ENCODE assay signal across 14 mouse cellular contexts in genomic region chr5:114964967-114965898, GRCm38 (mm10). TPM values are rescaled to one million over a fixed set of nuclear protein-coding genes. Genes with fewer than 3 reads are reported as not detected.
DNase-seq lines count a peak whose midpoint lies in the region; ATAC-seq lines count a peak whose summit lies in the region.
"Had no signal": no experiment of that assay in that cellular context is flagged by ENCODE, and none has a peak within 500 bp of the region (broad histone marks: within the 10 kb centered on the region; RNA-seq: fewer than 3 reads in every experiment).

No protein-coding gene starts in this region.

- no peaks in the 10 kb centered on the region for H3K36me3 ChIP-seq in kidney, embryonic 14.5 days (ENCODE audit: control insufficient read depth, insufficient read depth, low read length)
- H3K36me3 ChIP-seq in liver, embryonic 15.5 days (replicated peaks): no peaks in the 10 kb centered on the region
- H3K36me3 ChIP-seq in embryonic facial prominence, embryonic 10.5 days (replicated peaks): no peaks in the 10 kb centered on the region
- H3K36me3 ChIP-seq: neural tube, embryonic 13.5 days had no signal

- H3K9me3 ChIP-seq in kidney, embryonic 14.5 days (ENCODE audit: control insufficient read depth, low read length): no peaks in the 10 kb centered on the region
- H3K9me3 ChIP-seq in liver, embryonic 15.5 days (replicated peaks): no peaks in the 10 kb centered on the region
- no peaks in the 10 kb centered on the region for H3K9me3 ChIP-seq in embryonic facial prominence, embryonic 10.5 days
- H3K9me3 ChIP-seq: neural tube, embryonic 13.5 days had no signal

- no peak overlapping the region for H3K4me3 ChIP-seq in kidney, embryonic 14.5 days (ENCODE audit: low read length)
- H3K4me3 ChIP-seq in liver, embryonic 15.5 days (replicated peaks): 0 out of 2 replicates have a peak overlapping the region, but pooled peaks have one; percentile 20
- H3K4me3 ChIP-seq in embryonic facial prominence, embryonic 10.5 days: no peak overlapping the region
- H3K4me3 ChIP-seq: neural tube, embryonic 13.5 days had no signal

- no peaks in the 10 kb centered on the region for H3K27me3 ChIP-seq in kidney, embryonic 14.5 days (ENCODE audit: control insufficient read depth, insufficient read depth, low read length)
- peaks cover 20% of the 10 kb centered on the region for H3K27me3 ChIP-seq in liver, embryonic 15.5 days
- peaks cover 34% of the 10 kb centered on the region for H3K27me3 ChIP-seq in embryonic facial prominence, embryonic 10.5 days (replicated peaks; ENCODE audit: low read depth, poor library complexity, severe bottlenecking)

- peak overlapping the region; percentile 29; the same call in 1 of the 2 replicates for H3K9ac ChIP-seq in kidney, embryonic 14.5 days (ENCODE audit: low read depth, low read length)
- no peak overlapping the region for H3K9ac ChIP-seq in liver, embryonic 15.5 days
- H3K9ac ChIP-seq: neural tube, embryonic 13.5 days had no signal

- no peak for ATAC-seq in kidney, embryonic 14.5 days (ENCODE audit: low FRiP score, low TSS enrichment)
- ATAC-seq in liver, embryonic 15.5 days (ENCODE audit: insufficient read depth): no peak
- ATAC-seq in erythroblast, adult 5-6 weeks (replicated peaks; ENCODE audit: low FRiP score, poor library complexity, severe bottlenecking): no peak
- ATAC-seq: hindbrain, embryonic 16.5 days had no signal

- peaks cover 37% of the 10 kb centered on the region for H3K4me1 ChIP-seq in kidney, embryonic 14.5 days (ENCODE audit: control insufficient read depth, insufficient read depth, low read length)
- H3K4me1 ChIP-seq in liver, embryonic 15.5 days (replicated peaks): peaks cover 33% of the 10 kb centered on the region
- H3K4me1 ChIP-seq in embryonic facial prominence, embryonic 10.5 days: peaks cover 26% of the 10 kb centered on the region

- peak overlapping the region; percentile 5; the same call in 1 of the 2 replicates for H3K4me2 ChIP-seq in kidney, embryonic 14.5 days (replicated peaks; ENCODE audit: low read depth, low read length)
- H3K4me2 ChIP-seq in liver, embryonic 15.5 days: peak overlapping the region; percentile 51
- H3K4me2 ChIP-seq: neural tube, embryonic 13.5 days had no signal

- peak overlapping the region; percentile 57; the same call in 1 of the 2 replicates for H3K27ac ChIP-seq in kidney, embryonic 14.5 days (ENCODE audit: low read depth, low read length)
- peak overlapping the region; percentile 77 for H3K27ac ChIP-seq in liver, embryonic 15.5 days (replicated peaks)
- no peak overlapping the region for H3K27ac ChIP-seq in embryonic facial prominence, embryonic 10.5 days (replicated peaks)
- H3K27ac ChIP-seq: neural tube, embryonic 13.5 days had no signal

- DNase-seq in urinary bladder, postnatal 36 days (ENCODE audit: low spot score in 2 of 2): peak; percentile 21 to 41
- no peak for DNase-seq in urinary bladder, postnatal 10 days (ENCODE audit: low spot score)
- no peak for DNase-seq in spleen, postnatal 14 days (ENCODE audit: low spot score in 2 of 2)
- DNase-seq in embryonic facial prominence, embryonic 10.5 days (ENCODE audit: low spot score): no peak
- DNase-seq: lung, adult 2 months; right cerebral cortex, adult 18-20 months had no signal

- 49% methylated on average over 17 of the region's 17 CpGs for WGBS in kidney, embryonic 14.5 days
- 38% methylated on average over 17 of the region's 17 CpGs for WGBS in liver, embryonic 15.5 days (ENCODE audit: insufficient replicate concordance)
- 67% methylated on average over 17 of the region's 17 CpGs for WGBS in embryonic facial prominence, embryonic 10.5 days

RNA-seq across cellular contexts. Expression of gene Hnf1a, which starts 5.7 kb away (rescaled TPM):
- 5.4 and 6.8 TPM in 2 replicates for polyA plus RNA-seq in kidney, embryonic 14.5 days (2014; fragmentation: Nextera tagmentation; extraction: Ambion mirVana)
- polyA plus RNA-seq in liver, embryonic 15.5 days (2015; fragmentation: Nextera tagmentation; extraction: Ambion mirVana): 3.8 and 4.3 TPM in 2 replicates
- not detected in 2 replicates for total RNA-seq in erythroblast, adult 5-6 weeks (2015; ENCODE audit: low replicate concordance)
- not detected in 2 replicates for total RNA-seq in erythroblast, adult 5-6 weeks (2017; ENCODE audit: low replicate concordance)
- polyA plus RNA-seq in embryonic facial prominence, embryonic 10.5 days (2016; fragmentation: Nextera tagmentation; extraction: Ambion mirVana): 0.06 TPM in 2 replicates
- total RNA-seq: layer of hippocampus, postnatal 25 days had no signal
- polyA plus RNA-seq: heart, embryonic 11.5 days; hindbrain, embryonic 16.5 days; lung, adult 2 months had no signal

RNA-seq across cellular contexts. Expression of gene 2210016L21Rik, which starts 23.3 kb away (rescaled TPM):
- polyA plus RNA-seq in kidney, embryonic 14.5 days (2014; fragmentation: Nextera tagmentation; extraction: Ambion mirVana): 51.1 and 58.9 TPM in 2 replicates
- polyA plus RNA-seq in liver, embryonic 15.5 days (2015; fragmentation: Nextera tagmentation; extraction: Ambion mirVana): 10.2 and 12.3 TPM in 2 replicates
- total RNA-seq in erythroblast, adult 5-6 weeks (2015; ENCODE audit: low replicate concordance): 0.77 and 6.5 TPM in 2 replicates
- total RNA-seq in erythroblast, adult 5-6 weeks (2017; ENCODE audit: low replicate concordance): 2.9 and 9.2 TPM in 2 replicates
- polyA plus RNA-seq in embryonic facial prominence, embryonic 10.5 days (2016; fragmentation: Nextera tagmentation; extraction: Ambion mirVana): 45.4 and 47.7 TPM in 2 replicates

RNA-seq across cellular contexts. Expression of gene Oasl1, which starts 42.2 kb away (rescaled TPM):
- polyA plus RNA-seq in kidney, embryonic 14.5 days (2014; fragmentation: Nextera tagmentation; extraction: Ambion mirVana): 1.2 and 2.5 TPM in 2 replicates
- 0.51 and 0.88 TPM in 2 replicates for polyA plus RNA-seq in liver, embryonic 15.5 days (2015; fragmentation: Nextera tagmentation; extraction: Ambion mirVana)
- 3.6 and 4.8 TPM in 2 replicates for total RNA-seq in erythroblast, adult 5-6 weeks (2015; ENCODE audit: low replicate concordance)
- total RNA-seq in erythroblast, adult 5-6 weeks (2017; ENCODE audit: low replicate concordance): 3.7 and 8.6 TPM in 2 replicates
- 0.24 TPM in 1 of 2 replicates, not detected in the other for polyA plus RNA-seq in embryonic facial prominence, embryonic 10.5 days (2016; fragmentation: Nextera tagmentation; extraction: Ambion mirVana)
- total RNA-seq: layer of hippocampus, postnatal 25 days had no signal
- polyA plus RNA-seq: erythroblast, embryonic 14.5 days had no signal

RNA-seq across cellular contexts. Expression of gene Sppl3, which starts 45.7 kb away (rescaled TPM):
- 23.9 and 26.1 TPM in 2 replicates for polyA plus RNA-seq in kidney, embryonic 14.5 days (2014; fragmentation: Nextera tagmentation; extraction: Ambion mirVana)
- polyA plus RNA-seq in liver, embryonic 15.5 days (2015; fragmentation: Nextera tagmentation; extraction: Ambion mirVana): 7.9 and 12.1 TPM in 2 replicates
- 33.6 and 39.0 TPM in 2 replicates for total RNA-seq in erythroblast, adult 5-6 weeks (2015; ENCODE audit: low replicate concordance)
- total RNA-seq in erythroblast, adult 5-6 weeks (2017; ENCODE audit: low replicate concordance): 57.8 and 59.4 TPM in 2 replicates
- 12.5 and 13.1 TPM in 2 replicates for polyA plus RNA-seq in embryonic facial prominence, embryonic 10.5 days (2016; fragmentation: Nextera tagmentation; extraction: Ambion mirVana)

Comparison
In these comparisons a context has a peak if more than half of its experiments do, and no peak if none do; other contexts are left out.
1. DNase-seq: peak in urinary bladder, postnatal 36 days (2 of 2); none in urinary bladder, postnatal 10 days (single experiment), spleen, postnatal 14 days (0 of 2) and embryonic facial prominence, embryonic 10.5 days (single experiment).